Mouse (Mus musculus): ENCODE data around the gene Omg.
A peak's percentile ranks its signal among the peaks of the same experiment; 100 is the strongest.

Gene Omg

DNA sequence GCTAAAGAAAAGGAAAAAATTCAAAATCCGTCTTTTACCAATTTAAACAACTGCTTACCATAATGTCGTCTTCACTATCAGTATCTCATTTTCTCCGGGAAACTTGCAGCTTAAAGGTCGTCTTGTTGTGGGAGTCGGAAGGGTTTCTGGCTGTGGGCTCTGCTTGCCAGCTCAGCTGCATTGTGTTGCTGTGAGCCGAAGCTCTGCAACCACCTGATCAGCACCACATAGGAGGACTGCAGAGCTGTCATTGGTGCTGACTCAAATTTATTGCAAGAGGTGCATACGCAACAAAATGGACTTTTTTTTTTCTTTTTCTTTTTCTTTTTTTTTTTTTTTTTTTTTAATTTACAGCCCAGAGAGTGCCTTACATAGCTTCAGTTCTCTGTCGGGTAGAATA lies at the start of gene Omg:
Gene Omg, minus strand, starts transcription at position 240 of the 400 bp plus-strand sequence.
- no peak for DNase-seq

DNA sequence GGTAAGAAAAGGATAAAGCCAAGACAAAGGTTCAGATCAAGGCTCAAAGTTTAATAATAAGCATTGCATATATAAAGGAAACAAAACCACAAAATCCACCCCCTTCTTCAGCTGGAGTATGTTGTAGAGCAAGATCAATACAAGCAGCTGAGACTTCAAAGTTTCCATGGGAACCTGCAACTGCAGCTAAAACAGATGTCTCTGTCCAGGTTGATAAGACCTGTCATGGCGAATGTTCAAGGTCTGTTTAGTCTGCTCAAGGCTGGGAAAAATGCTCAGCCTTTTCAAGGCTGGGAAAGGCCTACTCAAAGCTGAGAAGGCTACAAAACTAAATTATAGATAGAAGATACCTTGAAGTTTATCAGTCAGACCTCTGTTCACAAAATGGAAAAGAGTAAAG lies 48.7 kb upstream of the Omg start:
- DNase-seq, result no peak

DNA sequence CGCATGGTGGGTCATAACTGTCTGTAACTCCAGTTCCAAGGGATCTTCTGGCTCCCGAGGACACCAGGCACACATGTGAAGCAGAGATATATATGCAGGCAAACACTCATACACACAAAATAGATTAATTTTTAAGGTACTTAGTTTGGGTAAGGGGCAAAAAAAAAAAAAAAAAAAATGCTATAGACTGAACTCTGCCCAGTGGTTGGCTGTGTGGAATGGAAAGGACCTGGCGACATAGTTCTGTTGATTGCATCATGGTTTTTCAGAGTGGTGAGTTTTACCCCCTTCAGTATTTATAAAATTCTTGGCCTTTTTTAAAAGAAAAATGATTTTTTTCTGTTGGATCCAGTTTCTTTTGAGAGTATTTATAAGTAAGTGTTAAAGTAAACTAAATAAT lies 32.4 kb upstream of the Omg start:
- DNase-seq, result no peak

DNA sequence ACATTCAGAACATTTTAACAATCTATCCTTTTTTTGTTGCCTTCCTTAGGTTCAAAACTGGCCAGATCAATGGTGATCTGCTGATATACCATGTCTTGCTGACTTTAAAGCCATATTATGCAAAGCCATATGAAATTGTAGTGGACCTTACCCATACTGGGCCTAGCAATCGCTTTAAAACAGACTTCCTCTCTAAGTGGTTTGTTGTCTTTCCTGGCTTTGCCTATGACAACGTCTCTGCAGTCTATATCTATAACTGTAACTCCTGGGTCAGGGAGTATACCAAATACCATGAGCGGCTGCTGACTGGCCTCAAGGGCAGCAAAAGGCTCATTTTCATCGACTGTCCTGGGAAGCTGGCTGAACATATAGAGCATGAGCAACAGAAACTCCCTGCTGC lies 31.7 kb upstream of the Omg start:
- DNase-seq, result no peak

DNA sequence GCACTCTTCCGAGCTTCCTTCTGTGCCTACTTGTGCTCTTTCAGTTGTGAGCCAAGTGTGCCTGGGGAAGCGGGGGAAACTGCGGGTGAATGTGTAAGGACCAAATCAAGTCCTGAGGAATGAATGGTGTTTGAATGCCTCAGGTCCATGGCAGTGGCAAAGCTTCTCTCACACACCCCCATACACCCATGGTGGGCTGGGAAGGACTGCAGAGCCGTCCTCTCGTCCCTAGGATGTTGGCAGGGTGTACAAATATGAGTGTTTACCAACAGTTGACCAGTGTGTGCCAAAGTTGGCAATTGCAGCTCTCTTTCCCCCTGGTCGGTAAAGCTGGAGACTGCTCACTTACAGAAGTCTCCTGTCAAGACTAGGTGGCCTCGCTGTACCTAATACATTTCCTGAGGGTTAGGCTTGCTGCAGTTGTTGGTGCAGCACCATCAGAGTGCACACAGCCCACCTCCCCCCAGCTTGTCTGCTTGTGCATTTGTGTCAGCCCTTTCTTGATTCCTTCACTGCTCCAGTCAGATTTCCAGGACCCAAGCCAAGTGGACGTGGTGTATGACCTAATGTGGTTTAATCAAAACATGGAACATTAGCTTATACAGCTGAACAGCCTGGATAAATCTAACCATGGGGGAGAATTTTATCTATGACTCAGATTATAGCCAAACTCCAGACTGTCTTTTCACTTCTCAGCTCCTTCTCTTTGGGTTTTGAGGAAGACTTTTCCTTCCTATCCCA lies 30.2 kb upstream of the Omg start:
- peak; percentile 58 for DNase-seq

DNA sequence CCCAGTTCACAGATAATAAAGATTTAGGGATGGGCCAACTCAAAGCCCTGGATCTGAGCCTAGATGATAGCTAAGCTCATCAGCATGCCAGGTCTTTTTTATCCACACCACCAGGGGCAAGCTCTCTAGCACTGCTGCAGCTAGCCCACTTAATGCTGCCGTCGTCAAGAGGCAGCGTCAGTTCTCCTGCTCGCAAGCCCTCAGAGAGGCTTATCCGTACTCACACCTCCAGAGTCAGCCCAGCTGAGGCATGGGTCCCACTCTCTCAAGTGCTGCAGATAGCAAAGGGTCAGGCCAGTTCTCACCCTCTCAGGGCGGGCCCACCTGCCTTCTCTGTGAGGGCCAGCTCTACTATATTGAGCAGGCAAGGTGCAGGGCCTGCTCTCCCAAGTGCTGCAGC lies 29.4 kb upstream of the Omg start:
- DNase-seq, result no peak

DNA sequence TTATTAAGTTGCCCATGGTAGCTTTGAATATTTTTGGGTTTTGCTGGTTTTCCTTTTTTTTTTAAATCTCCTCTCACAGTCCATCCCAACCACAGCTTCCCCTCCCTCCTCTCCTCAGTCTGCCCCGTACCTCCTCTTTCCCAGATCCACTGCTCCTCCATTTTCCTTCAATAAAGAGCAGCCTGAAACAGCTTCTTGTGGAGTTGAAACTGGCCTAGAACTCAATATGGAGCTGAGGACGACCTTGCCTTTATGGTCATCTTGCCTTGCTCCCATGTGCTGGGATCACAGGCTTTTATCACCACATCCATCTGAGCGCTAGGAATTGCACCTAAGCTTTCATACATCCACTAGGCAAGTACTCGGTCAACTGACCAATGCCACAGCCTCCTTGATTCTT lies 27.6 kb upstream of the Omg start:
- DNase-seq, result no peak

DNA sequence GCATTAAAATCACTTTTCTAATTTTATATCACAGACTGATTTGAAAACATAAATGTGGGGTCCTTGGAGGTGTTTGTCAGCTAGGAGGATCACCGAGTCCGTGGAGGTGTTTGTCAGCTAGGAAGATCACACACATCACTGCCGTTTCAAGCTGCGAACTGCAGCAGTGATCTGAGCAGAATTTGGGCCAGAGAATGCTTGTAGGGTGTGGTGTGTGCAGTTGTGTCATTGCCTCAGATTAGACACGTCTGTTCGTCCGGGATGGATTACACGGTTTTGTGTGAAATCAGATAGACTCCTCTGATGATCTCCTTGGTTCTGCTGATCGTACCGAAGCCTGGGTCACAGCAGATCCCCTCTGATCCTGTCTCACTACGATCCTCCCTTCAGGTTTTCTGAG lies 26.9 kb upstream of the Omg start:
- no peak for DNase-seq

DNA sequence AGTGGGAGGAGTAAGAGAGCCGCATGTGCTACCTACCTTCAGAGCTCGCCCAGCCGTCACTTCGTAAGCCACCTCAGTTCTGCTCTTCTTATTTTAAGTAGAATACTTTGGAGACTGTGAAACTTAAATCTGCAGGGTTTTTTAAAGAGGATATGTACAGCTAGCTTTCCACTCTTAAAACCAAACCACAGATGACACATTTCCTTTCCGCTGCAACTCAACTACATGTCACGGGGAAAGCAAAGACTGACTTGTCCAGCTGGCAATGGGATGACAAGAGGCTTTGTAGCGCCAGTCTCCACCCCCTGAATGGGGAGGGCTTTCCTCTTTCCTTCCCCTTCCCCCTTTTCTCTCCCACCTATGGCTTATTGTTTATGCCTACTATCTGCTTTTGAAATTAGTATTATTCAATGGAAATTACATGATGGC lies 26.5 kb upstream of the Omg start, which contains the start of the genes Evi2 and Evi2a:
Gene Evi2, minus strand, starts transcription at position 257 of the 429 bp plus-strand sequence.
Gene Evi2a, minus strand, starts transcription at position 277 of the 429 bp plus-strand sequence.
- peak; percentile 64 for DNase-seq

DNA sequence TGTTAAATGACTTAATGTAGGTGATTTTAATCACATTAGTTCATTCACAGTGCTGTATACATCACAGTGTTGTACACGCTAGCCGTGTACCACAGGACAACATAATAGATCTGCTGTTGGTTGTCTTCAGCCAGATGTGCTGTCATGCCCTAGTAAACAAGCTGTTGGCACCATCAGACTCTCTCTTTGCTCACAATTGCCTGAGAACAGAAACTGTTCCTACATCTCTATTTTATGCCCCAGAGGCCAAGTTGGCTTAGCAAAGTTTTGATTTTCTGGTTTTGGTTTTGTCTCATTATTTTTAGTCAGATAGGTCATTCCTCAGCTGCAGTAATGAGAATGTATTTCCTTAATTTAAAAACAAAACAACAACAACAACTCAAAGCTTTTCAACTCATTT lies 25.9 kb upstream of the Omg start:
- DNase-seq, result no peak

DNA sequence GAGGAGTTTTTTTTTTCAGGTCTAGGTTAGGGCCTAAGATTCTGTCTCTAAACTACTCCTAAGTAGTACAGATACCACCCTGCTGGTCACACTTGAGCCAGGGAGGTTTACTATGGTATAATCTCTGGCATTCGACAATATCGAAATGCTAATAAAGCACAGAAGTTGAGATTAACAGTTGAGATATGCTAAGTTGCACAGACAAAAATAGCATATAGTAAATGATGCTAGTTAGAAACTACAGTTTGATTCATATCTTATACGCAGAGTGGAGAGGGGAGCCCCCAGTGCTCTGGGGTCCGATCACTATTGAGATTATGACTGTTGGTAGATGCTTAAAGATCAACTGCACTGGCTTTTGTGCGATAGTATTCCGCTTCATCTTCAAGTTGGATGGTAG lies 25.3 kb upstream of the Omg start:
- no peak for DNase-seq

DNA sequence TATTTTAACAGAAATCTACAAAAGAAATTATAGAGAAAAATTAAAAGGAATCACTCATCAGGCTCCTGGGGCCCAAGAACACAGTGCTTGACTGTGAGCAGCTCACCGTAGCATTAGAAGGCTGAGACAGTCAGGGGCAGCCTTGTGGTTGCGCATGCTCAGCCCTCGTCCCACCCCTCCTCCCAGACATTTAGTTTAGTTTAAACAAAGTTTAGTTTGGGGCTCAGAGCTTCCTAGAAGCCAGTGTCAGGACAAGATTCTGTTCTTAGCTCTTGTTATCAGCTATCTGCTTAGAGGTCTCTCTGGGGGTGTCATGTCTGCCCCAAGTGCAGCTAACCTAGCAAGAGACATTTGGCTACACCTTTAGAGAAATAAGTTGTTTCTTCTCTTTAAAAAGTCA lies 24.7 kb upstream of the Omg start:
- no peak for DNase-seq

DNA sequence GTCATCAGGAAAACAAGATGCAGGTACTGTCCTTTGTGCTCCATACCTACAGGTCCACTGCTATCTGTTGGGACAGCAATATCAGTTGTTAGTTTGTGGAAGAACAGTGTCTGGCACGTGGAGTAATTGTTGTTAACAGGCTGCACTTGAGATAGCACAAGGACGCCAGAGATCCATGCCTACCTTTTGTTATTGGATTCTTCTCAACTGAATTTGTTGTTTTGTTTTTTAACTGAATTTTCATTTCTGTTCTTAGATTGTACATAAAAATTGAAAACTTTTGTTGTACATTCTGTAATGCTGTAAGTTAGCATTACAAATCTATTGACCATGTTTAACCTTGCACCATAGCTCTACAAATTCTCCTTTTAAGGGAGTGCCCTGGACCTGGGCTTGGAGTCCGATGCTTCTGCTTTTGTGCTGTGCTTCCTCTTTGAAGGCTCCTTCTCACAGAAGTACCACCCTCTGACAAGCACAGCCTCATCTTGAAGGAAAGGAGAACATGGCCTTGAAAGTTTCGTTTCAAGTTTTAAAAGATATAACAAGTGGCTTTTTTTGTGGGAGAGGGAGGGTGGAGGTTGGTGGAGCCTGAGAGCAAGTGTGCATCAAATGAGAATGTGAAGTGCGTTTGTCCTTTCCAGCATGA lies 24.0 kb upstream of the Omg start:
- peak; percentile 69 for DNase-seq

DNA sequence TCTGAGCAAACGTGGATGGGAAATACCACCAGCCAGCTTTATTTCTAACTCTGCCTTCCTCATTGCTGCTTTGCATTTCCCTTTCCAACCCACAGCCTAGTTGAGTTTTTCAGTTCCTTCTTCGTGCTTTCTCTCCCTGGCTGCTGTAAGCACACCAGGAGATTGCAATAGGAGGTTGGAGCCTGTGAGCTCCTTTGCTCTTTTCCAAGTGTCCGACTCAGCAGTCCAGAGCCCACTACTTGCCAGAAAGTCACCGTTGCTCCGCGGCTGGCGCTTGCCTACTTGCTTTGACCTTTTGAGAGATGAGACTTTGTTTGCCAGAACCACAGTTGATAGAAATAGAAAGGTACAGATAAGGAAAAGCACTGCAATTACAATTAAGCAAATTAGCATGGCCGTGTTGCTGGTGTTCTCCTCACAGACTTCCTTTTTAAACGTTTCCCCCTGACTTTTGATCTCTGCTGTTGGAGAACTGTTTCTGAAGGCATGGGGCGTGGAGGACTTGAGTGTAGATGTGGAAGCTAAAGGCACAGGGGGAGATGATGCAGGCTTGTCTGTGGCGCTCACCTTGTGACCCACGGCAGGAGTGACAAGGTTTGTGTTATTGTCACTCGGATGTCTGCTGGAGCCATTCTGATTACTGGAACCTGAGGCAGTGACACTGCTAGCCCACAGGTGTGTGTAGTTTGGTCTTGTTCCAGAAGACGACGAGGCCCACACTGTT lies 23.3 kb upstream of the Omg start:
- peak; percentile 45 for DNase-seq

DNA sequence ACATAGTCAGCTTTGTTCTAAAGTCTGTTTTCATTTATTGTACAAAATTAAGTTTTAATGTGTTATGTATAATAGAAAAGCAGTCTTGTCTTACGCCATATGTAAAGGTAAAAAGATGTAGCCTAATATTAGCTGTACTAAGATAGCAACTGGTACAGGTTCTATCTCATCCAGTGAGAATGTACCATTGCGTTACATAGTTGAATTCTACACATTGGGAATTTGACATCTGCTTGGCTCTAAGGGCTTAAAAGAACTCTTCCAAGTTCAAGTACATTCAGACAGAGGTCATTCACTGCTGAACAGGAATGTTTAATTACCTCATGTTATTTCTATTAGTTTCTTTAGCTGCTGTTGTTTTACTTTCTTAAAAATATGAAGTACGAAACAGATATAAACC lies 22.7 kb upstream of the Omg start:
- no peak for DNase-seq

DNA sequence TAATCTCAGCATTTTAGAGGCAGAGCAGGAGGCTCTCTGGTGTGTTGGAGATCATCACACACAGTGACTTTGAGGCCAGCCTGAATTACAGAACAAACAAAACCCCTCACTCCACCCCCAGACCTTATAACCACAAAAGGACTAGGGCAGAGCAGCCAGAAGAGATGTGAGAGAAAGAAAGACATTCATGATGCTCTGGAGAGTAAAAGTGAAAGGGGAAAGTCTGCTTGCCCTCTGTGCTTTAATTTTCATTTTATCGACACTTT lies 20.4 kb upstream of the Omg start:
- no peak for DNase-seq

DNA sequence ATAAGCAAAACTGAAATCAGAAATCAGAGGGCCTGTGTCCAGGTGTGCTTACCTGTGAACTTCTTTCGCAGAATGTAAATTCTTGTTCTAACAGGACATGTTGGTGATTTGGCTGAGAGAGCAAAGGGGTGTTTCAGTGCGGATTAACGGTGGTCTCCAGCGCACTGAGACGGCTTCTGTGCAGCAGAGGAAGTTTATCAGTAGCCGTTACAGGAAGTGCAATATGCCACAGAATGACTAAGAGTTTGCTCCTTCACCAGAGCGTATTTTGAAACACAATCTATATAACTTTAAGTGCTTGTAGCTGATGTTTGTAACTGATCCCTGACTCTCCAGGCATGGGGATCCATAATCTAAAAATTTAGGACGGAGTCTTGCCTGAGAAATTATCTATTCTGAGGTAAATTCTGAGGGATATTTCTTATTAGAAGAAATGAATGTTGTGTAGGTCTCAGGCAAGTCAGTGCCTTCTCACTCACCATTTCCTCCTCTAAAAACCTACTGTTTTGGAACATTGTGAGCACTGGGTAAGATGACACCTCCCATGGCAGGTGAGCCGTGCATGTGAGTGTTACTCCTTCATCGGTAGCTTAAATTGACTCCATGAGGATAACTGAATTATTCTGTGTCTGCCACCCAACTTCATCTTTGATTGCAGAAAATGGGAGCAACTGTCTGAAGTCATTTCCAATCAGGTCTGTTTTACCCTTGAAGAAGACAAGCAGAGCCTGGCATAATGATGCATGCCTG lies 19.9 kb upstream of the Omg start, which contains the start of gene Evi2b:
Gene Evi2b, minus strand, starts transcription at position 203 of the 750 bp plus-strand sequence.
- peak; percentile 47 for DNase-seq

DNA sequence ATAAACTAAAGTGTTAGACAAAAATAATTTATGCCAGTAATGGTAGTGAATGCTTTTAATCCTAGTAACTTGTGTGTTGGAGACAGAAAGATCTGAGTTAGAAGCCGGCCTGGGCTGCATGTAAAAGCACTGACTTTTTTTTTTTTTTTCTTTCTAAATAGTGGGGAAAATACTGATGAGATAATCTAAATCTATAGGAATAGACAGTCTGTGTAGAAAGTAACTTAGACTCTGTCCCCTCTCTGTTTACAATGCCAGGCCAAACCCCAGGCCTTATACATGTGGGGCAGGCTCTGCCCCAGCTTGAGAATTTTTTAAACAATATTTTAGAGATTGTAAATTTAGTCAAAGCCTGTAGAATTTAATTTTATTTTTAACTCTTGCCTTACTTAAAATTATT lies 19.1 kb upstream of the Omg start:
- no peak for DNase-seq

DNA sequence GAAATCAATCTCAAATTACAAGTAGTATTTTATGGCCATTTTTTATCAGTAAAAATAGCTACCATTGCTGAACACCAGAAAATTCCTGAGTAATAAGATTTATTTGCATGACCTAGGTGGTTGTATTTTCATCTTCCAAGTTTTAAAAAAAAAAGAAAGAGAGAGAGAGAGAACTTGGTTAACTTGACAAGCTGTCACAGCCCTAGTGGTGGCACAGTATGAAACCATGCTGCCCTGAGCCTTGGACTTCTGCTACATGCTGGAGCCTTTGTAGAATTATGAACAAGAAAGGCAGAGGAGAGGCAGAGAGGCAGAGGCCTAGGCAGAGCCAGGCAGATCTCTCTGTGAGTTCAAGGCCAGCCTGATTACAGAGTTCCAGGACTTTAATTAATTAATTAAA lies 18.0 kb upstream of the Omg start:
- no peak for DNase-seq

DNA sequence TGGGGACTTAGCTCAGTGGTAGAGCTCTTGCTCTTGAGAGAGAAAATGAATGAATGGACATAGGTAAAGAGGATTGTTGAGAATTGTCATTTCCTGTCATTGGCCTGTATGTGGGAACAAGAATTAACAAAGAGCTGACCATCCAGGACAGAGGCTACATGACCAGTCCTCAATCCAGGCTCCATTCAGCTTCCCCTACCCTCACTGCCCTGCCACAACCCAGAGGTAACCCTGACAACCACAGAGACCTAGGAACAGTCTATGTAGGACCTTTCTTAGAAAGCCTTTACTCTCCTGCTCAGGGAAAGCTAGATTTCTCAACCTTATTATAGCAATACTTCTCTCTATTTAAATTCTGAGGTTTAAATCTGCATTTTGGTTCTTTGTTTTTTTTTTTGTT lies 16.9 kb upstream of the Omg start:
- DNase-seq, result peak; percentile 27

DNA sequence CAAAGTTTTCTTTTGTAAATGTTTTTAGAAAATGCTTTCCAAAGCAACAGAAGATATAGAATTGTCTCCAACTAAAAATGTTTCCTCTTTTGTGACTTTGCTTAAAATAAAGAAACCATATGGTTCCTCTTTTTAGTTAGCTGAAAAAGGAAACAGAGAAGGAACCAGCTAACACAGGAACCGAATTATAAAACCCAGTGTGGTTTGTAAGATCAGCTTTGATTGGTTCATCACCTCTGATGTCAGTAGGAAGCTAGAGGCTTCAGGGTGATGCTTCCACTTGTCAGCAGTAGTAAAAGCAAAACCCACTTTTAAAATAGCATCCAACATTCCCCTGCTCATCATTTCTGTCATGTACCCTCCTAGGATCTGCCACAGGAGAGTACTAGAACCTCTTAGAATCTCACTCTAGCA lies 16.0 kb upstream of the Omg start:
- peak; percentile 73 for DNase-seq

DNA sequence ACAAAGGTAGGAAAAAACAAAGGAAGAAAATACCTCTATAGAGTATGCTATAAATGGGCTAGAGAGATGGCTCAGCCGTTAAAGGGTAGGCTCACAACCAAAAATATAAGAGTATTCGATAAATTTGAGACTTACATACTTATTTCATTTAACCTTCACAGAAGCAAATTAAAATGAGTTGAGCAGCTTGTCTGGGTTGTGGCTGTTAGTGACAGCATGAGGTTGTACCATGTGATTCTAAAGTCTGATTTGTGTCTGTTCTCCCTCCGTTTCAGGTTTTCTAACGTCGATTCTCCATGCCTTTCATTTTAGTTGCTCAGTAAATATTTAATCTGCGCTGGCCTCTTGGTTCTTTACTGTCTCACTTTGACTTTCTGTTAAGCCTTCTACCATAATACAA lies 15.4 kb upstream of the Omg start:
- DNase-seq, result no peak

DNA sequence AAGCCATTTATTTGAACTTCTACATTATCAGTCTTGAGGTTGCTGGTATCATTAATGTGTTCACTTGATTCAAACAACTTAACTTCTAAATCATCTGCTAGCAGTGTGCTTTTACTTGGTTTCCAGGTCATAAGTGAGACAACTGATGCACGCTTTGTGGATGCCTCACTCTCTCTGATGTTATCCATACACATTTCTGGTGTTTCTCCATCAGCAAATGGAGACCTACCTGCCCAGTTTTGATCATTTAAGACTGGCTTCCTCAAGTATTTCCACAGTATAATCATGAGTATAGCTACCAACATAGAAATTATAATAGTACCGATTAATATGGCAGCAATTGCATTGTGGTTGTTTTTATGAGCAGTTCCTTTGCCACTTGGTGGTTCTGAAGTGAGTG lies 11.9 kb upstream of the Omg start:
- DNase-seq, result no peak
